ENCODE assay signal across 13 mouse cellular contexts in the genomic region with DNA sequence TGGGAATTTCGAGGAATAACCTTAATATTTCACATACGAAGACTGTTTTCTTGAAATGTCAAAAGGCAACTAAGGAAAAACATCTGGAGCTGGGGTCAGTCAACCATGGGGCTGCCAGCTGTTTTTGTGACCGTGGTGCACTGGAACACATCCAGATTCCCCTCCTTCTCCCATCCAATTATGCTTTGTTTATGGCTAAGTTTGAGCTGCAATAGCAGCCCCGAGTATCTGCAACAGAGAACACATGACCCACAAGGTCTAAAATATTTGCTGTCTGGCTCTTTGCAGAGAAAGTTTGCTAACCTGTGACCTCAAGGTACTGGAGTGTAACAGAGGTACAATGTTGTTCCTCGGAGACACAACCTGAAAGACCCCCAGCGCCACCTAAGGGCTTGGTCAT.
A peak's percentile ranks its signal among the peaks of the same experiment; 100 is the strongest.
DNase-seq lines count a peak whose midpoint lies in the region; ATAC-seq lines count a peak whose summit lies in the region.
"Had no signal": no experiment of that assay in that cellular context is flagged by ENCODE, and none has a peak within 500 bp of the region (broad histone marks: within the 10 kb centered on the region; RNA-seq: fewer than 3 reads in every experiment).

No protein-coding gene starts in this region.

- H3K36me3 ChIP-seq in embryonic facial prominence, embryonic 10.5 days (replicated peaks): no peaks in the 10 kb centered on the region
- no peaks in the 10 kb centered on the region for H3K36me3 ChIP-seq in kidney, embryonic 16.5 days (ENCODE audit: insufficient read depth, low read length)
- H3K36me3 ChIP-seq: forebrain, embryonic 10.5 days; heart, embryonic 13.5 days had no signal

- no peak overlapping the region for H3K4me3 ChIP-seq in embryonic facial prominence, embryonic 10.5 days
- no peak overlapping the region for H3K4me3 ChIP-seq in kidney, embryonic 16.5 days (ENCODE audit: low read length)
- H3K4me3 ChIP-seq: forebrain, embryonic 10.5 days; heart, embryonic 13.5 days had no signal

- no peak overlapping the region for H3K27ac ChIP-seq in embryonic facial prominence, embryonic 10.5 days (replicated peaks)
- no peak overlapping the region for H3K27ac ChIP-seq in kidney, embryonic 16.5 days (ENCODE audit: low read length)
- H3K27ac ChIP-seq: forebrain, embryonic 10.5 days; heart, embryonic 13.5 days had no signal

- H3K9ac ChIP-seq in kidney, embryonic 16.5 days (replicated peaks; ENCODE audit: low read length): no peak overlapping the region
- H3K9ac ChIP-seq: heart, embryonic 13.5 days had no signal

- peak; percentile 4 to 7 for DNase-seq in kidney, adult 8-10 months
- no peak for DNase-seq in kidney, adult 18-20 months
- peak; percentile 29 for DNase-seq in embryonic facial prominence, embryonic 10.5 days (ENCODE audit: low spot score)
- DNase-seq in lung, postnatal 25 days (ENCODE audit: low spot score): peak; percentile 7
- no peak for DNase-seq in T-cell, adult 2 months (ENCODE audit: low spot score)
- DNase-seq in gastrocnemius, adult 8-10 months (ENCODE audit: low spot score in 2 of 2): no peak
- no peak for DNase-seq in right cerebral cortex, postnatal 4 days
- DNase-seq: cerebellum, adult 2 months; gastrocnemius, postnatal 10 days; right cerebral cortex, postnatal 25 days had no signal

- no peaks in the 10 kb centered on the region for H3K27me3 ChIP-seq in embryonic facial prominence, embryonic 10.5 days (replicated peaks; ENCODE audit: low read depth, poor library complexity, severe bottlenecking)
- no peaks in the 10 kb centered on the region for H3K27me3 ChIP-seq in kidney, embryonic 16.5 days (ENCODE audit: insufficient read depth, low read length)

- no peaks in the 10 kb centered on the region for H3K9me3 ChIP-seq in embryonic facial prominence, embryonic 10.5 days
- H3K9me3 ChIP-seq in kidney, embryonic 16.5 days (ENCODE audit: low read length): no peaks in the 10 kb centered on the region
- H3K9me3 ChIP-seq: forebrain, embryonic 10.5 days; heart, embryonic 13.5 days had no signal

- no peak overlapping the region for H3K4me2 ChIP-seq in kidney, embryonic 16.5 days (replicated peaks; ENCODE audit: low read depth, low read length)
- H3K4me2 ChIP-seq: heart, embryonic 13.5 days had no signal

- H3K4me1 ChIP-seq in embryonic facial prominence, embryonic 10.5 days: 0 out of 2 replicates have a peak, but pooled peaks cover 8% of the 10 kb centered on the region
- peaks cover 3% of the 10 kb centered on the region; the same call in 1 of the 2 replicates for H3K4me1 ChIP-seq in kidney, embryonic 16.5 days (ENCODE audit: insufficient read depth, low read length)

- WGBS in embryonic facial prominence, embryonic 10.5 days: 47% methylated on average over 6 of the region's 6 CpGs
- WGBS in kidney, embryonic 16.5 days: 16% methylated on average over 6 of the region's 6 CpGs

- peak; percentile 51; the same call in 1 of the 2 replicates for ATAC-seq in kidney, embryonic 16.5 days (ENCODE audit: low FRiP score, low TSS enrichment)

Comparison
In these comparisons a context has a peak if more than half of its experiments do, and no peak if none do; other contexts are left out.
1. DNase-seq: peak in kidney, adult 8-10 months (2 of 2), embryonic facial prominence, embryonic 10.5 days (single experiment) and lung, postnatal 25 days (single experiment); none in kidney, adult 18-20 months (single experiment), T-cell, adult 2 months (single experiment), gastrocnemius, adult 8-10 months (0 of 2) and right cerebral cortex, postnatal 4 days (single experiment).